In genomic region chr17:28451914-28452313, GRCm38 (mm10) we compare ENCODE assay signal across 24 mouse cellular contexts.
DNase-seq lines count a peak whose midpoint lies in the region; ATAC-seq and TF ChIP-seq lines count a peak whose summit lies in the region.
"Had no signal": no experiment of that assay in that cellular context is flagged by ENCODE, and none has a peak within 500 bp of the region (broad histone marks: within the 10 kb centered on the region; RNA-seq: fewer than 3 reads in every experiment).

No protein-coding gene starts in this region.

- no peaks in the 10 kb centered on the region for H3K27me3 ChIP-seq in kidney, adult 2 months (replicated peaks; ENCODE audit: control insufficient read depth, insufficient read depth, low read length)
- no peaks in the 10 kb centered on the region for H3K27me3 ChIP-seq in limb, embryonic 12.5 days
- H3K27me3 ChIP-seq in limb, embryonic 10.5 days (ENCODE audit: low read depth, poor library complexity, severe bottlenecking) = no peaks in the 10 kb centered on the region
- no peaks in the 10 kb centered on the region for H3K27me3 ChIP-seq in embryonic facial prominence, embryonic 13.5 days
- H3K27me3 ChIP-seq in limb, embryonic 13.5 days = no peaks in the 10 kb centered on the region
- H3K27me3 ChIP-seq: forebrain, embryonic 13.5 days; heart, embryonic 13.5 days; megakaryocyte, embryonic 14.5 days; neural tube, embryonic 12.5 days had no signal

- no peaks in the 10 kb centered on the region for H3K9me3 ChIP-seq in limb, embryonic 12.5 days
- H3K9me3 ChIP-seq in limb, embryonic 10.5 days (replicated peaks) = no peaks in the 10 kb centered on the region
- no peaks in the 10 kb centered on the region for H3K9me3 ChIP-seq in embryonic facial prominence, embryonic 13.5 days
- H3K9me3 ChIP-seq in limb, embryonic 13.5 days = no peaks in the 10 kb centered on the region
- H3K9me3 ChIP-seq: forebrain, embryonic 13.5 days; heart, embryonic 13.5 days; megakaryocyte, embryonic 14.5 days; neural tube, embryonic 12.5 days had no signal

- DNase-seq in kidney, adult 2 months = peak; percentile 79
- no peak for DNase-seq in kidney, postnatal 4 days
- no peak for DNase-seq in limb, embryonic 10.5 days (ENCODE audit: low spot score)
- DNase-seq in urinary bladder, postnatal 14 days (ENCODE audit: low spot score) = no peak
- DNase-seq: adrenal gland, postnatal 36 days; cerebellum, adult 18-20 months; cerebellum, postnatal 25 days; embryo, embryonic 11 days; gastrocnemius, postnatal 10 days; heart, adult 18-20 months; heart, postnatal 36 days; layer of hippocampus, postnatal 36 days; lung, adult 18-20 months; lung, postnatal 14 days had no signal

- no peak for ATAC-seq in limb, embryonic 12.5 days (ENCODE audit: insufficient number of reproducible peaks, insufficient read depth, low FRiP score, low TSS enrichment, low read depth)
- no peak for ATAC-seq in embryonic facial prominence, embryonic 13.5 days (ENCODE audit: insufficient number of reproducible peaks, insufficient read depth, low FRiP score, low TSS enrichment, low read depth)
- ATAC-seq in limb, embryonic 13.5 days (ENCODE audit: low FRiP score, low read depth) = no peak
- ATAC-seq: forebrain, embryonic 13.5 days had no signal

- TF ChIP-seq CTCF in kidney, adult 2 months (conservative IDR thresholded peaks at IDR 0.05; ENCODE audit: insufficient read depth, insufficient read length, low read depth, low read length) = no peak

- peak overlapping the region; percentile 99 for H3K27ac ChIP-seq in kidney, adult 2 months (ENCODE audit: insufficient read depth, low read depth, low read length)
- H3K27ac ChIP-seq in limb, embryonic 12.5 days = peak overlapping the region; percentile 73
- H3K27ac ChIP-seq in limb, embryonic 10.5 days = no peak overlapping the region
- H3K27ac ChIP-seq in embryonic facial prominence, embryonic 13.5 days = peak overlapping the region; percentile 48
- H3K27ac ChIP-seq in limb, embryonic 13.5 days = peak overlapping the region; percentile 73
- H3K27ac ChIP-seq: forebrain, embryonic 13.5 days; heart, embryonic 13.5 days; layer of hippocampus, adult 2 months; neural tube, embryonic 12.5 days; stomach, postnatal 0 days had no signal

- H3K36me3 ChIP-seq in kidney, adult 2 months (ENCODE audit: control insufficient read depth, insufficient read depth, low read length) = no peaks in the 10 kb centered on the region
- H3K36me3 ChIP-seq in limb, embryonic 12.5 days = no peaks in the 10 kb centered on the region
- H3K36me3 ChIP-seq in limb, embryonic 10.5 days = no peaks in the 10 kb centered on the region
- no peaks in the 10 kb centered on the region for H3K36me3 ChIP-seq in embryonic facial prominence, embryonic 13.5 days
- no peaks in the 10 kb centered on the region for H3K36me3 ChIP-seq in limb, embryonic 13.5 days
- H3K36me3 ChIP-seq: heart, embryonic 13.5 days; neural tube, embryonic 12.5 days had no signal

- H3K4me3 ChIP-seq in kidney, adult 2 months (ENCODE audit: insufficient read depth, low read depth, low read length) = peak overlapping the region; percentile 21; the same call in 1 of the 2 replicates
- no peak overlapping the region for H3K4me3 ChIP-seq in limb, embryonic 12.5 days (replicated peaks)
- no peak overlapping the region for H3K4me3 ChIP-seq in limb, embryonic 10.5 days
- no peak overlapping the region for H3K4me3 ChIP-seq in embryonic facial prominence, embryonic 13.5 days
- no peak overlapping the region for H3K4me3 ChIP-seq in limb, embryonic 13.5 days
- H3K4me3 ChIP-seq: erythroblast, embryonic 14.5 days; forebrain, embryonic 13.5 days; heart, embryonic 13.5 days; layer of hippocampus, adult 2 months; megakaryocyte, embryonic 14.5 days; neural tube, embryonic 12.5 days had no signal

- H3K9ac ChIP-seq in limb, embryonic 12.5 days (replicated peaks) = no peak overlapping the region
- H3K9ac ChIP-seq in embryonic facial prominence, embryonic 13.5 days = no peak overlapping the region
- H3K9ac ChIP-seq in limb, embryonic 13.5 days = no peak overlapping the region
- H3K9ac ChIP-seq: forebrain, embryonic 13.5 days; heart, embryonic 13.5 days; neural tube, embryonic 12.5 days had no signal

- peaks cover 48% of the 10 kb centered on the region for H3K4me1 ChIP-seq in kidney, adult 2 months (ENCODE audit: control insufficient read depth, insufficient read depth, low read length)
- H3K4me1 ChIP-seq in limb, embryonic 12.5 days (replicated peaks) = peaks cover 32% of the 10 kb centered on the region
- H3K4me1 ChIP-seq in limb, embryonic 10.5 days = peaks cover 11% of the 10 kb centered on the region
- peaks cover 20% of the 10 kb centered on the region for H3K4me1 ChIP-seq in embryonic facial prominence, embryonic 13.5 days
- peaks cover 47% of the 10 kb centered on the region for H3K4me1 ChIP-seq in limb, embryonic 13.5 days
- H3K4me1 ChIP-seq: neural tube, embryonic 12.5 days had no signal

- no peak for TF ChIP-seq POLR2A in kidney, adult 2 months (IDR thresholded peaks at IDR 0.05; ENCODE audit: low read depth, low read length)

- H3K4me2 ChIP-seq in limb, embryonic 12.5 days = no peak overlapping the region
- no peak overlapping the region for H3K4me2 ChIP-seq in embryonic facial prominence, embryonic 13.5 days
- no peak overlapping the region for H3K4me2 ChIP-seq in limb, embryonic 13.5 days (replicated peaks)
- H3K4me2 ChIP-seq: forebrain, embryonic 13.5 days; heart, embryonic 13.5 days; neural tube, embryonic 12.5 days had no signal

- 45% methylated on average over 3 of the region's 3 CpGs for WGBS in kidney, adult 2 months
- 79% methylated on average over 3 of the region's 3 CpGs for WGBS in limb, embryonic 12.5 days
- 90% methylated on average over 3 of the region's 3 CpGs for WGBS in limb, embryonic 10.5 days
- WGBS in embryonic facial prominence, embryonic 13.5 days = 84% methylated on average over 3 of the region's 3 CpGs
- WGBS in limb, embryonic 13.5 days = 75% methylated on average over 3 of the region's 3 CpGs
